Mouse (Mus musculus): ENCODE measurements around the gene Appl1. TPM values are rescaled to one million over a fixed set of nuclear protein-coding genes. Genes with fewer than 3 reads are reported as not detected.
"Not testable (repeated sequence)": the region's sequence is repeated elsewhere in the genome, so short reads cannot be mapped to it uniquely, and the experiment has no call there.

The Appl1 gene
- polyA plus RNA-seq, 1 experiment from 2014 or later: 27.8 TPM

DNA sequence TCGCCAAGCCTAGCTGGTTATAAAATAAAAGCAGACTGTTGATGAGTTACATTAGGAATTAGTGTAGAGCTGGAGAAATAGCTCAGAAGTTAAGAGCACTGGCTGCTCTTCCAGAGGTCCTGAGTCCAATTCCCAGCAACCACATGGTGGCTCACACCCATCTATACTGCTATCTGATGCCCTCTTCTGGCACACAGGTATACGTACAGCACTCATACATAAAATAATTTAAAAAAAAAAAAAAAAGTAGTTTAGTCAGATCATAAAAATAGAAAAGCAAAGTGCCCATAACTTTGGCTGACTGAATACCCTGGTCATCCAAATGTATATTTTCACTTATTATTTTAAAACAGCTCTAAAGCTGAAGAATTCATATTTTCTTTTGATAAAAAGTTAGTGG, 2.1 kb upstream of the Appl1 start:
- Histone ChIP-seq H3K9ac (replicated peaks; ENCODE audit: low read depth) (no peak overlapping the region), H3K4me2 (replicated peaks; ENCODE audit: low read depth, low read length) (no peak overlapping the region), H3K27me3 (replicated peaks; ENCODE audit: insufficient read depth, low read length) (no peaks in the 10 kb centered on the region), H3K36me3 (ENCODE audit: insufficient read depth, low read length) (no peaks in the 10 kb centered on the region), H3K4me3 (ENCODE audit: low read depth, low read length) (no peak overlapping the region), H3K9me3 (ENCODE audit: low read length) (no peaks in the 10 kb centered on the region), H3K27ac (ENCODE audit: low read length) (no peak overlapping the region), H3K4me1 (ENCODE audit: insufficient read depth, low read depth, low read length) (no peaks in the 10 kb centered on the region)
- WGBS: 67% methylated on average over 2 of the region's 2 CpGs
- DNase-seq (ENCODE audit: low spot score) (no peak), ATAC-seq (no peak)
- peak; percentile 23 for TF ChIP-seq CTCF (IDR thresholded peaks at IDR 0.05)
- no peak for TF ChIP-seq EP300 (IDR thresholded peaks at IDR 0.05)

DNA sequence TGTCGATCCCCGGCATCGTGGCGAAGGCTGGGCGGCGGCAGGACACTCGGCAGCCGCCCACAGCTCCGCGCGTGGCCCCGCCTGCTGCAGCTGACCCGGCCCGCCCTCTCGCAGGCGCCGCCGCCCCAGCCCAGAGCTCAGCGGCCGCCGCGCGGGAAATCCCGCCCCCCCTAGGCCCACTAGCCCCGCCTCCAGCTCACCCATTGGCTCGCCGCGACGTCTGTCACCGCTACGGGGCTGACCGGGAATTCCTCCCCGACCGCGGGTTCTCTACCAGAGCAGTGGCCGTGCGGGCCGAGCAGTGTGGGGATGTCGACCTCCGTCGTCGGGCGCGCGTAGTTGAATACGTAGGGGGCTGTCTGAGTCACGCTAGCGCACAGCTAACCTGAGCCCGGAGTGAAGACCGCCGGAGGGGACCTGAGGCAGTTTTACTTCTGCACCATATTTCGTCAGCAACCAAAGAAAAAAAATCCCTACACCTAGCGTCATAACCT, 546 bp downstream of the Appl1 start:
- Histone ChIP-seq H3K27me3 (replicated peaks; ENCODE audit: insufficient read depth, low read length) (no peaks in the 10 kb centered on the region), H3K4me3 (ENCODE audit: low read depth, low read length) (peak overlapping the region; percentile 88), H3K9me3 (ENCODE audit: low read length) (no peaks in the 10 kb centered on the region), H3K4me1 (ENCODE audit: insufficient read depth, low read depth, low read length) (no peaks in the 10 kb centered on the region), H3K9ac (replicated peaks; ENCODE audit: low read depth) (peak overlapping the region; percentile 91), H3K36me3 (ENCODE audit: insufficient read depth, low read length) (no peaks in the 10 kb centered on the region), H3K27ac (ENCODE audit: low read length) (peak overlapping the region; percentile 87), H3K4me2 (replicated peaks; ENCODE audit: low read depth, low read length) (peak overlapping the region; percentile 60)
- peak; percentile 99 for ATAC-seq
- peak; percentile 97 for DNase-seq (ENCODE audit: low spot score)
- TF ChIP-seq EP300 (IDR thresholded peaks at IDR 0.05): no peak
- under 1% methylated on average over 47 of the region's 53 CpGs for WGBS

GRCm38 (mm10) chr14:26969856-26970407, 1.1 kb downstream of the Appl1 start:
- peak; percentile 77 for ATAC-seq
- Histone ChIP-seq H3K4me1 (ENCODE audit: insufficient read depth, low read depth, low read length) (no peaks in the 10 kb centered on the region), H3K9ac (replicated peaks; ENCODE audit: low read depth) (peak overlapping the region; percentile 91), H3K9me3 (ENCODE audit: low read length) (no peaks in the 10 kb centered on the region), H3K27me3 (replicated peaks; ENCODE audit: insufficient read depth, low read length) (no peaks in the 10 kb centered on the region), H3K4me2 (replicated peaks; ENCODE audit: low read depth, low read length) (peak overlapping the region; percentile 60), H3K36me3 (ENCODE audit: insufficient read depth, low read length) (no peaks in the 10 kb centered on the region), H3K27ac (ENCODE audit: low read length) (peak overlapping the region; percentile 87), H3K4me3 (ENCODE audit: low read depth, low read length) (peak overlapping the region; percentile 88)
- TF ChIP-seq CTCF (IDR thresholded peaks at IDR 0.05): no peak; the same call in 1 of the 2 replicates
- TF ChIP-seq EP300 (IDR thresholded peaks at IDR 0.05): no peak
- DNase-seq (ENCODE audit: low spot score): peak; percentile 82
- under 1% methylated on average over 62 of the region's 62 CpGs for WGBS

DNA sequence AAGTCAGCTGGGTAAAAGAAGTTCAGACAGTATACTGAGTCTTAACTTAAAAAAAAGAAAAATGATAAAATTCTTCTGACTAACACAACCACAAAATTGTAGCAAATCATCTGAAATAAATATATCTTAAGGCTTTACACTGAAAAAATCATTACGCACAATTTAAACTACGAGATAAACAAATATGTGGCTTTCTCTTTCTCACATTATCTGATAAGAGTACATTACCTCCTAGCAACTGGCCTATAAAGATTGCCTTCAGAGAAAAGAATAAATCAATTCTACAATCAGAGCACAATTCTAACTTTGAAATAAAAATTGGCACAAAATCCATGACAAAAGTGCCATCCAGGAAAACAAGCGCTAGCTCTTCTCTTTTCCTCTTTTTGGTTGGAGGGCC, 1.9 kb downstream of the Appl1 start:
- Histone ChIP-seq H3K9me3 (ENCODE audit: low read length) (no peaks in the 10 kb centered on the region), H3K4me3 (ENCODE audit: low read depth, low read length) (peak overlapping the region; percentile 88), H3K27me3 (replicated peaks; ENCODE audit: insufficient read depth, low read length) (no peaks in the 10 kb centered on the region), H3K36me3 (ENCODE audit: insufficient read depth, low read length) (no peaks in the 10 kb centered on the region), H3K4me1 (ENCODE audit: insufficient read depth, low read depth, low read length) (no peaks in the 10 kb centered on the region), H3K9ac (replicated peaks; ENCODE audit: low read depth) (peak overlapping the region; percentile 91), H3K27ac (ENCODE audit: low read length) (0 out of 2 replicates have a peak overlapping the region, but pooled peaks have one; percentile 87), H3K4me2 (replicated peaks; ENCODE audit: low read depth, low read length) (peak overlapping the region; percentile 60)
- no peak for DNase-seq (ENCODE audit: low spot score)
- no peak for ATAC-seq
- WGBS: 66% methylated on average over 3 of the region's 3 CpGs
- no peak for TF ChIP-seq EP300 (IDR thresholded peaks at IDR 0.05)
- no peak for TF ChIP-seq CTCF (IDR thresholded peaks at IDR 0.05)

- Histone ChIP-seq H3K4me3 (ENCODE audit: low read depth, low read length) (no peak overlapping the region), H3K9me3 (ENCODE audit: low read length) (no peaks in the 10 kb centered on the region), H3K4me1 (ENCODE audit: insufficient read depth, low read depth, low read length) (no peaks in the 10 kb centered on the region), H3K4me2 (replicated peaks; ENCODE audit: low read depth, low read length) (no peak overlapping the region), H3K9ac (replicated peaks; ENCODE audit: low read depth) (no peak overlapping the region), H3K27ac (ENCODE audit: low read length) (no peak overlapping the region), H3K36me3 (ENCODE audit: insufficient read depth, low read length) (peaks cover 5% of the 10 kb centered on the region; the same call in 1 of the 2 replicates), H3K27me3 (replicated peaks; ENCODE audit: insufficient read depth, low read length) (no peaks in the 10 kb centered on the region)
- no peak for DNase-seq (ENCODE audit: low spot score)
- no peak for ATAC-seq
- TF ChIP-seq CTCF (IDR thresholded peaks at IDR 0.05) (no peak), EP300 (IDR thresholded peaks at IDR 0.05) (no peak)
- WGBS: 80% methylated on average over 1 of the region's 1 CpGs
Observed at GRCm38 (mm10) chr14:26960518-26960917, 10.5 kb downstream of the Appl1 start.

DNA sequence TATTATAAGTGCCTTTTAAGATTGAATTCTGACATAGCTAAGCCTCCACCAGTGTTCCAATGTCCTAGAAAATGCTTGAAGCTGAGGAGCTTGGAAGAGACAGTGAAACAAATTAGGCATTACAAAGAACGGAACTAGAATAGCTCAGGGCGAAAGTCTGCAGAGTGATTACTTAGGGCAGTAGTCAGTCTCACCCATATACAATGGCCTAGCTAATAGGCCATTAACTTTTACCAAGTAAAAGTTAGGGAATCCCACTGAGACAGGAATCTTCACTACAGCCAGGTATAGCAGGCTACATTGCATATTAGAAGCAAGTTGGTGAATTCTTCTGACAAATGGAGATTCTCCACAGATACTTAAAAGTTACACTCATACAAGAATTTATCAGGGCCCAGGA, 14.9 kb downstream of the Appl1 start:
- H3K36me3 ChIP-seq (ENCODE audit: insufficient read depth, low read length); H3K9ac ChIP-seq (replicated peaks; ENCODE audit: low read depth); ATAC-seq; H3K4me1 ChIP-seq (ENCODE audit: insufficient read depth, low read depth, low read length); DNase-seq (ENCODE audit: low spot score); H3K27me3 ChIP-seq (replicated peaks; ENCODE audit: insufficient read depth, low read length); H3K27ac ChIP-seq (ENCODE audit: low read length); H3K4me2 ChIP-seq (replicated peaks; ENCODE audit: low read depth, low read length); H3K9me3 ChIP-seq (ENCODE audit: low read length); H3K4me3 ChIP-seq (ENCODE audit: low read depth, low read length): not testable (repeated sequence)
- 98% methylated on average over 2 of the region's 2 CpGs for WGBS

DNA sequence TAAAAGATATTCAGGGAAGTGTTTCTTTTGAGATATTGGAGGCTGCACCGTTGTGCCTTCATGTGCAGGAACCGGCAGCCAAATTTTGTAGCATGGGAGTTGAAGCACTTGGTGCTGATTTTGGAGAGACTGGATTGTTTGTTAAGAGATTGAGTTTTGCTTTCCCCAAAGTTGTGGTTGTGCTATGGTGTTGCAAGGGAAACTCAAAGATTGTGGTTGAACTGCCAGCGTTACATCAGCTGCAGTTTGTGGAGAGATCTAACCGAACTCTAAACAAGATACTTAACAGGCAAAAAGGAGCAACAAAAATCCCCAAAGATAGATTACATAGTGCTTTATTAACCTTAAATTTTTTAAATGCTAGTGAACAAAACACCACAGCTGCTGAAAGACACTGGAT, 35.5 kb downstream of the Appl1 start:
- no peak for DNase-seq (ENCODE audit: low spot score)

More for the DNA sequence above, 35.5 kb downstream of the Appl1 start:
- WGBS: 88% methylated on average over 4 of the region's 4 CpGs
- Histone ChIP-seq H3K9me3 (ENCODE audit: low read length) (no peaks in the 10 kb centered on the region), H3K36me3 (ENCODE audit: insufficient read depth, low read length) (no peaks in the 10 kb centered on the region), H3K4me3 (ENCODE audit: low read depth, low read length) (no peak overlapping the region), H3K27me3 (replicated peaks; ENCODE audit: insufficient read depth, low read length) (no peaks in the 10 kb centered on the region), H3K9ac (replicated peaks; ENCODE audit: low read depth) (no peak overlapping the region), H3K4me2 (replicated peaks; ENCODE audit: low read depth, low read length) (no peak overlapping the region), H3K4me1 (ENCODE audit: insufficient read depth, low read depth, low read length) (no peaks in the 10 kb centered on the region), H3K27ac (ENCODE audit: low read length) (no peak overlapping the region)
- no peak for TF ChIP-seq EP300 (IDR thresholded peaks at IDR 0.05)
- TF ChIP-seq CTCF (IDR thresholded peaks at IDR 0.05): no peak
- ATAC-seq: no peak
